Mouse (Mus musculus) hindbrain, embryonic 16.5 days (tissue): Measurements from ENCODE around the gene Ndufs3. TPM values are rescaled to one million over a fixed set of nuclear protein-coding genes. Genes with fewer than 3 reads are reported as not detected.
A peak's percentile ranks its signal among the peaks of the same experiment; 100 is the strongest.
"Not testable (repeated sequence)": the region's sequence is repeated elsewhere in the genome, so short reads cannot be mapped to it uniquely, and the experiment has no call there.

Experiments
- ATAC-seq: fragments of 200-750 bp; cut with Nextera tagmentation; 2 replicates; pipeline ENCODE4 v1.8.0; 2017; ENCODE audit warnings: moderate TSS enrichment, moderate library complexity
- H3K27ac ChIP-seq: fragments of 300-500 bp; sonication (generic); 2 replicates; pipeline ENCODE4 v1.5.1; 2014; ENCODE audit warnings: low read depth, mild to moderate bottlenecking, control low read depth, low read length, moderate library complexity
- H3K27me3 ChIP-seq: fragments of 300-500 bp; sonication (generic); replicated peaks from 2 replicates; pipeline ENCODE4 v1.6.1; 2014; ENCODE audit warnings: low read length; ENCODE audit not compliant: control insufficient read depth, insufficient read depth
- H3K36me3 ChIP-seq: fragments of 300-500 bp; sonication (generic); 2 replicates; pipeline ENCODE4 v1.6.1; 2014; ENCODE audit warnings: mild to moderate bottlenecking, low read length, moderate library complexity, mixed read lengths; ENCODE audit not compliant: control insufficient read depth, insufficient read depth
- H3K4me1 ChIP-seq: fragments of 300-500 bp; sonication (generic); 2 replicates; pipeline ENCODE4 v1.6.1; 2014; ENCODE audit warnings: low read depth, low read length; ENCODE audit not compliant: control insufficient read depth, insufficient read depth
- H3K4me2 ChIP-seq: fragments of 300-500 bp; sonication (generic); 2 replicates; pipeline ENCODE4 v1.6.1; 2014; ENCODE audit warnings: mild to moderate bottlenecking, low read length, control low read depth, moderate library complexity
- H3K4me3 ChIP-seq: fragments of 300-500 bp; sonication (generic); 2 replicates; pipeline ENCODE4 v1.5.1; 2014; ENCODE audit warnings: mild to moderate bottlenecking, low read length, control low read depth, moderate library complexity
- H3K9ac ChIP-seq: fragments of 300-500 bp; sonication (generic); 2 replicates; pipeline ENCODE4 v1.6.1; 2014; ENCODE audit warnings: low read depth, mild to moderate bottlenecking, control low read depth, low read length, moderate library complexity
- H3K9me3 ChIP-seq: fragments of 300-500 bp; sonication (generic); 2 replicates; pipeline ENCODE4 v1.6.1; 2014; ENCODE audit warnings: mild to moderate bottlenecking, low read length, moderate library complexity; ENCODE audit not compliant: control insufficient read depth
- WGBS: fragments of 180-500 bp; shearing (Covaris S2); extraction: QIAGEN DNeasy Blood & Tissue Kit; methylation state at CpG from one replicate; pipeline ENCODE4 v1.1.7; 2014; 5-methylcytosine and 5-hydroxymethylcytosine counted together
- polyA plus RNA-seq: library from polyadenylated mRNA; unstranded; fragments of >200 nt; fragmentation: Nextera tagmentation; extraction: Ambion mirVana; gene quantifications from 2 replicates; pipeline ENCODE4 v1.2.1, GENCODE M21; 2015

Ndufs3 gene
- polyA plus RNA-seq, 1 experiment from 2014 or later: 244 TPM

DNA sequence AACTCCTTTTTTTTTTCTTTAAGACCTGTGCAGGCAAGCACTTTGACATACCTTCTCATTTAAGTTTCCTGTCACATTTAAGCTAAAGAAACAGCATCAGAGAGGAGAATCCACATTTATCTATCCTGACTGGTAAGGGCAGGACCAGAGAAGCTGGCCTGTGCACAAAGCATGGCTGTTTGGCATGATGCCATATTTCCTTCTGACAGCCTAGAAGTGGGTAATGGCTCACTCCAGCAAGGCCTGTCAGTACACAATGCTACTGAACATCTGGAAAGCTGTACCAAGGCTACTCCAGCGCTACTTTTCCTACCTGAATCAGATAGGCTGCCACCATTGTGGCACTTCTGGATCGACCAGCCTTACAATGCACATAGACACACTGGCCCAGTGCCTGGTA, 9.0 kb upstream of the Ndufs3 start:
- WGBS: 71% methylated on average over 2 of the region's 2 CpGs
- H3K27ac ChIP-seq: no peak overlapping the region
- no peak for ATAC-seq
- no peak overlapping the region for H3K4me3 ChIP-seq
- peaks cover 31% of the 10 kb centered on the region for H3K36me3 ChIP-seq
- no peak overlapping the region for H3K4me2 ChIP-seq
- H3K9ac ChIP-seq: no peak overlapping the region
- H3K9me3 ChIP-seq: no peaks in the 10 kb centered on the region
- no peaks in the 10 kb centered on the region for H3K27me3 ChIP-seq
- H3K4me1 ChIP-seq: peaks cover 22% of the 10 kb centered on the region

DNA sequence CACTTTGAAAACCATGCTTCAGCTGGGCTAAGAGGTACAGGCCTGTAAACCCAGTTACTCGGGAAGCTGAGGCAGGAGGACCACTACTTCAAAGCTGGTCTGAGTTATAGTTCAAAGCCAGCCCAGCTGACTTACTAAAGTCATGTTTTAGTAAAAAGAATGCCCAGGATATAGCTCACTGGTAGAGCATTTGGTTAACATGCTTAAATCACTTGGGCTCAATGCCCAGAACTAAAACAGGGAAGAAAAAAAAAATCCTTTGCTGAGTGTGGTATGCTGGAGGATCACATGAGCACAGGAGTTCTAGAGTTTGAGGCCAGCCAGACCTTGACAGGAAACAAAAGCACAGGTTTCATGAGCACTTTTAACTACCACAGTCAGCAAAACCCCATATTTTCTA, 7.0 kb upstream of the Ndufs3 start:
- H3K4me2 ChIP-seq: no peak overlapping the region
- no peak overlapping the region for H3K4me3 ChIP-seq
- H3K9me3 ChIP-seq: no peaks in the 10 kb centered on the region
- H3K9ac ChIP-seq: no peak overlapping the region
- 89% methylated on average over 1 of the region's 1 CpGs for WGBS
- ATAC-seq: no peak
- H3K4me1 ChIP-seq: peaks cover 14% of the 10 kb centered on the region
- H3K36me3 ChIP-seq: peaks cover 33% of the 10 kb centered on the region
- H3K27ac ChIP-seq: no peak overlapping the region
- H3K27me3 ChIP-seq: no peaks in the 10 kb centered on the region

DNA sequence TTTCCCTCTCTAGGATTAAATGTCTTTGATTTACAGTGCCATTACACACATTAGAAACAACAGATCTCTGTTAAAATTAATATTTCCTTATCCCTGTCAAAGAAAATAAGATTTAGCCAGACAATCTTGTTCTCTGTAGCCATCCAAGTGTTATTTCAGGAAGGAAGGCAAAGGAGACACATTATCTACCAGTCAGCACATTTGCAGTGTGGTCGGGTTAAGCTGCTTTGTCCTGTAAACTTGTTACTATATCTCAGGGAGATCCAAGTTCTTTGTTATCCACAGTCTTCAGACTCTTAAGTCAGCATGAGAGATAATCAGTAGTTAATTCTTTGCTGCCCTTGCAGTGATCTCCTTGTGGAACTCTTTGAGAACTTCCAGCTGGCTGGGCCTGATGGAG, 6.2 kb upstream of the Ndufs3 start:
- whole genome bisulfite sequencing: 86% methylated on average over 1 of the region's 1 CpGs
- peaks cover 13% of the 10 kb centered on the region for H3K4me1 ChIP-seq

DNA sequence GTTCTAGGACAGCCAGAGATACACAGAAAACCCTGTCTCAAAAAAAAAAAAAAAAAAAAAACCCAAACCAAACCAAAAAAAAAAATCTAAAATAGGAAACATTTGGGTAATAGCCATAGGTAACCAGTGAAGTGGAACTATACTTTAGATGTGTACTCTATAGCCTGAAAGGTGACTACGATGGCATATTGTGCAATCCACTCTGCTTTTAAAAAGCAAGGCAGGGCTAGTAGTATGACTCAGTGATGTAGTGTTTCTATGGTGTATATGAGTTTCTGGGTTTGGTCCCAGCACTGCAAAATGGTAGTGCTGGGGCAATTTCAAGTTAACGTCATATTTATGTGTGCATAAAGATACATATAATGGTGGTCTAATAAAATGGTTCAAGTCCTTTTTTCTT, 2.1 kb upstream of the Ndufs3 start:
- Histone ChIP-seq H3K4me2 (no peak overlapping the region), H3K4me1 (peaks cover 24% of the 10 kb centered on the region), H3K9me3 (no peaks in the 10 kb centered on the region), H3K4me3 (no peak overlapping the region), H3K27ac (no peak overlapping the region), H3K27me3 (no peaks in the 10 kb centered on the region), H3K36me3 (peaks cover 30% of the 10 kb centered on the region), H3K9ac (no peak overlapping the region)
- ATAC-seq: no peak
- WGBS: 99% methylated on average over 2 of the region's 2 CpGs

More for the DNA sequence above, 6.2 kb upstream of the Ndufs3 start:
- H3K27me3 ChIP-seq: no peaks in the 10 kb centered on the region
- H3K4me3 ChIP-seq: no peak overlapping the region
- ATAC-seq: no peak
- H3K9ac ChIP-seq: no peak overlapping the region
- H3K36me3 ChIP-seq: peaks cover 33% of the 10 kb centered on the region
- no peaks in the 10 kb centered on the region for H3K9me3 ChIP-seq
- H3K4me2 ChIP-seq: no peak overlapping the region
- no peak overlapping the region for H3K27ac ChIP-seq

DNA sequence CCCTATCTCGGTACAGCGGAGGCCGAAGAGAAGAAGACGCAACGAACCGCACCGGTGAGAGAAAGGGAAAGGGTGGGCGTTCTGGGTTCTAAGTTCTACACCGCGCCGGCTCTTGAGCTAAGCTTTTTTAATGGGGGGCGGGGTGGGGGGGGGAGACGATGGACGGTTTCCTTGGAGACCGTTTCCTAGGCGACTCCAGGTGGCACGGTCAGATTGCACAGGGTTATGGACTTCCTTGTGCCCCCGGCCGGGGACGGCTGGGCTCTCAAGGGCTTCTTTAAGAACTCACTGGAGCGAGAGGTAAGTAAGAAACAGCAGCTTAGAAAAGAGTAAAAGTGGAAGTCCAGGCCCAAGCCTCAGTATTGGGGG, 213 bp upstream of the Ndufs3 start:
- Histone ChIP-seq H3K4me2 (peak overlapping the region; percentile 76), H3K4me1 (peaks cover 24% of the 10 kb centered on the region), H3K4me3 (peak overlapping the region; percentile 80), H3K27me3 (no peaks in the 10 kb centered on the region), H3K27ac (peak overlapping the region; percentile 95), H3K9ac (peak overlapping the region; percentile 98), H3K9me3 (no peaks in the 10 kb centered on the region), H3K36me3 (peaks cover 18% of the 10 kb centered on the region)
- ATAC-seq: no peak; the same call in 1 of the 2 replicates
- WGBS: 1% methylated on average over 20 of the region's 21 CpGs

DNA sequence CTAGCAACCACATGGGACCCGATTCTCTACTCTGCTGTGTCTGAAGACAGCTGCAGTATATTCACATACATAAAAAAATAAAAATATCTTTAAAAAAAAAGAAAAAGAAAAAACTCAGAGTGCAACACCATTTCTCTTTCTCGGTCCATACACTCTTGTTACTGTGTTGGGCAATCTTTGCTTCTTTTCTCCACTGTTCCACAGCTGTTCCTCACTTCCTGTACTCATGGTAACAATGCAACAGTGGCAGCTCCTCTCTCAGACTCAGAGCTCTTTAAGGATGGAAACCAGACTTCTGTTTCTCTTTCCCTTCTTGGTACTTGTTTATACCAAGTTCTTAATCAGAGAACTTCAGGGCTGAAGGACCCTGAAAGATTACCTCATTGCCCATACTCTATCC, 1.2 kb downstream of the Ndufs3 start:
- H3K9ac ChIP-seq: peak overlapping the region; percentile 98
- H3K4me2 ChIP-seq: peak overlapping the region; percentile 57
- H3K27me3 ChIP-seq: no peaks in the 10 kb centered on the region
- H3K36me3 ChIP-seq: peaks cover 5% of the 10 kb centered on the region
- H3K4me1 ChIP-seq: peaks cover 24% of the 10 kb centered on the region
- WGBS: 82% methylated on average over 2 of the region's 2 CpGs
- H3K4me3 ChIP-seq: peak overlapping the region; percentile 80
- no peaks in the 10 kb centered on the region for H3K9me3 ChIP-seq
- H3K27ac ChIP-seq: no peak overlapping the region
- no peak for ATAC-seq

DNA sequence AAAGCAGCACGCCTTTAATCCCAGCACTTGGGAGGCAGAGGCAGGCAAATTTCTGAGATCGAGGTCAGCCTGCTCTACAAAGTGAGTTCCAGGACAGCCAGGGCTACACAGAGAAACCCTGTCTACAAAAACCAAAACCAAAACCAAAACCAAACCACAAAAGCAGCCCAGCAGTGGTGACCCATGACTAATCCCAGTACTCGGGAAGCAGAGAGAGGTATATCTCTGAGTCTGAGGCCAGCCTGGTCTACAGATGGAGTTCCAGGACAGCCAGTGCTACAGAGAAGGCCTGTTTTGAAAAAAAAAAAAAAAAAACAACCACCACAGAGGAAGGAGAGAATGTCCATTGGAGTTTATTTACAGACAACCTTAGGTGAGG, 10.3 kb downstream of the Ndufs3 start:
- 96% methylated on average over 3 of the region's 3 CpGs for whole genome bisulfite sequencing
- H3K4me3 ChIP-seq, ATAC-seq, H3K4me2 ChIP-seq, H3K27ac ChIP-seq, H3K9ac ChIP-seq, H3K9me3 ChIP-seq, H3K36me3 ChIP-seq, H3K27me3 ChIP-seq: not testable (repeated sequence)
- peaks cover 16% of the 10 kb centered on the region for H3K4me1 ChIP-seq

DNA sequence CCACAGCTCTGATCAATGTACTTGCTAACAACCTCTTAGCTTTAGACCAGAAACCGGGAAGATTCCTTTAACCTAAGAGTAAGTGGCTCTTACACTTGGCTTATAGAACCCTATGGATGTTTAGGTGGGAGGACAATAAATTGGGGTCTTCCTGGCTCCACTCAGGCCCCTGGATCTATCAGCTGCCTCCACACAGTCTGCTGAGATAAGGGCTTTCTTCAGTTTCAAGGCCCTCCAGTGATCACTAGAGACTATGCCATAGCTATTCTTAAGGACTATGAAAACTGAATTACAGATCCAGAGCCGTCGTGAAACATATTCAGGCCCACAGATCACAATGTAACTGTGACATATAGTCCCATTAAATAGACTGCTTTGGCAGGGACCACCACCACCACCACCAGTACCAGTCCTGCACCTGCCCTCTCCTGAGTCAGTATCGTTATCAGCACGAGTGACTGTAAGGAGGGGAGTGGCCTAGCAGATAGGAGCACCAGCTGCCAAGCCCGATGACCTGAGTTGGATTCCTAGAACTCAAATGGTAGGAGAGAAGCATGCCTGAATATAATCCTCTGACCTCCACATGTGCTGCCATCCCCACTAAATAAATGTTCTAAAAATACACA, 10.8 kb downstream of the Ndufs3 start:
- no peak for ATAC-seq

DNA sequence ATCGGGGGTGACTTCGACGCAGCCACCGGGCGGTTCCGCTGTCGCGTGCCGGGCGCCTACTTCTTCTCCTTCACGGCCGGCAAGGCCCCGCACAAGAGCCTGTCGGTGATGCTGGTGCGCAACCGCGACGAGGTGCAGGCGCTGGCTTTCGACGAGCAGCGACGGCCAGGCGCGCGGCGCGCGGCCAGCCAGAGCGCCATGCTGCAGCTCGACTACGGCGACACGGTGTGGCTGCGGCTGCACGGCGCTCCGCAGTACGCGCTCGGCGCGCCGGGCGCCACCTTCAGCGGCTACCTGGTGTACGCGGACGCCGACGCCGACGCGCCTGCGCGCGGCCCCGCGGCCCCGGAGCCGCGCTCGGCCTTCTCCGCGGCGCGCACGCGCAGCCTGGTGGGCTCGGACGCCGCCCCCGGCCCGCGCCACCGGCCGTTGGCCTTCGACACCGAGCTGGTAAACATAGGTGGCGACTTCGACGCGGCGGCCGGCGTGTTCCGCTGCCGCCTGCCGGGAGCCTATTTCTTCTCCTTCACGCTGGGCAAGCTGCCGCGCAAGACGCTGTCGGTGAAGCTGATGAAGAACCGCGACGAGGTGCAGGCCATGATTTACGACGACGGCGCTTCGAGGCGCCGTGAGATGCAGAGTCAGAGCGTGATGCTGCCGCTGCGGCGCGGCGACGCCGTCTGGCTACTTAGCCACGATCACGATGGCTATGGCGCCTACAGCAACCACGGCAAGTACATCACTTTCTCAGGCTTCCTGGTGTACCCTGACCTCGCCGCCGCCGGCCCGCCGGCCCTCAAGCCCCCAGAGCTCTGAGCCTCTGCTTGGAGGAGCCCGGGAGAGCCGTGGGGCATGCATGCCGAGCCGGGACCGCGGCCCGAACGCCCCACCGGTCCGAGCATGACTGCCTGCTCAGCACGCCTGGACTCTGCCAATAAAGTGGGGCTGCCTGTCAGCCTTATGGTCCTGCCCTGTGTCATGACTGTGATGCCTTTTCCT, 14.8 kb downstream of the Ndufs3 start:
- ATAC-seq: peak; percentile 57
- WGBS: 4% methylated on average over 121 of the region's 133 CpGs
- Histone ChIP-seq H3K27me3 (0 out of 2 replicates have a peak, but pooled peaks cover 2% of the 10 kb centered on the region), H3K4me1 (peaks cover 24% of the 10 kb centered on the region), H3K36me3 (no peaks in the 10 kb centered on the region), H3K9me3 (no peaks in the 10 kb centered on the region), H3K9ac (peak overlapping the region; percentile 61), H3K27ac (peak overlapping the region; percentile 46), H3K4me2 (peak overlapping the region; percentile 62), H3K4me3 (peak overlapping the region; percentile 42)

More for the DNA sequence above, 10.8 kb downstream of the Ndufs3 start:
- H3K27me3 ChIP-seq: no peaks in the 10 kb centered on the region
- H3K4me1 ChIP-seq: peaks cover 20% of the 10 kb centered on the region
- peaks cover 8% of the 10 kb centered on the region; the same call in 1 of the 2 replicates for H3K36me3 ChIP-seq
- WGBS: 90% methylated on average over 6 of the region's 6 CpGs
- no peak overlapping the region for H3K9ac ChIP-seq
- H3K27ac ChIP-seq: no peak overlapping the region
- no peaks in the 10 kb centered on the region for H3K9me3 ChIP-seq
- H3K4me2 ChIP-seq: no peak overlapping the region
- no peak overlapping the region for H3K4me3 ChIP-seq
